Mouse (Mus musculus): ENCODE results near the gene Lurap1.

The Lurap1 gene

GRCm38 (mm10) chr4:116159912-116160311 lies 8.8 kb upstream of the Lurap1 start:
- peak; percentile 56 for DNase-seq

- no peak for DNase-seq
Measured at GRCm38 (mm10) chr4:116157882-116158281, 6.7 kb upstream of the Lurap1 start.

GRCm38 (mm10) chr4:116152702-116153101 lies 1.6 kb upstream of the Lurap1 start:
- no peak for DNase-seq

GRCm38 (mm10) chr4:116150862-116151221 lies 296 bp downstream of the Lurap1 start:
- no peak for DNase-seq

GRCm38 (mm10) chr4:116150156-116150861 lies 829 bp downstream of the Lurap1 start:
- peak; percentile 64 for DNase-seq

- DNase-seq: no peak
Measured at GRCm38 (mm10) chr4:116149812-116150155, 1.4 kb downstream of the Lurap1 start.

- peak; percentile 74 for DNase-seq
Measured at GRCm38 (mm10) chr4:116143891-116144717, 7.0 kb downstream of the Lurap1 start.

GRCm38 (mm10) chr4:116143317-116143811 lies 7.8 kb downstream of the Lurap1 start:
- no peak for DNase-seq

GRCm38 (mm10) chr4:116142269-116142668 lies 8.9 kb downstream of the Lurap1 start:
- DNase-seq: no peak

- DNase-seq: peak; percentile 1
Measured at GRCm38 (mm10) chr4:116141736-116142135, 9.4 kb downstream of the Lurap1 start.

GRCm38 (mm10) chr4:116140801-116141574 lies 10.2 kb downstream of the Lurap1 start:
- no peak for DNase-seq

- no peak for DNase-seq
Measured at GRCm38 (mm10) chr4:116137421-116137996, 13.6 kb downstream of the Lurap1 start.

GRCm38 (mm10) chr4:116134990-116135389 lies 16.1 kb downstream of the Lurap1 start:
- DNase-seq: no peak

GRCm38 (mm10) chr4:116133126-116133525 lies 18.0 kb downstream of the Lurap1 start:
- no peak for DNase-seq

- no peak for DNase-seq
Measured at GRCm38 (mm10) chr4:116127956-116128355, 23.2 kb downstream of the Lurap1 start.

GRCm38 (mm10) chr4:116125803-116126386 lies 25.2 kb downstream of the Lurap1 start:
- DNase-seq: no peak

- peak; percentile 77 for DNase-seq
Measured at GRCm38 (mm10) chr4:116123602-116124519, 27.3 kb downstream of the Lurap1 start, which contains the start of the genes Rad54l and Pomgnt1. Gene Rad54l (minus strand): TSS chr4:116123690. Gene Pomgnt1 (plus strand): TSS chr4:116123840.

- no peak for DNase-seq
Measured at GRCm38 (mm10) chr4:116122762-116123161, 28.4 kb downstream of the Lurap1 start.

GRCm38 (mm10) chr4:116111486-116111885 lies 39.7 kb downstream of the Lurap1 start:
- DNase-seq: no peak

- no peak for DNase-seq
Measured at GRCm38 (mm10) chr4:116110695-116111094, 40.4 kb downstream of the Lurap1 start.

GRCm38 (mm10) chr4:116105278-116105677 lies 45.9 kb downstream of the Lurap1 start:
- DNase-seq: no peak
